In the genomic region with DNA sequence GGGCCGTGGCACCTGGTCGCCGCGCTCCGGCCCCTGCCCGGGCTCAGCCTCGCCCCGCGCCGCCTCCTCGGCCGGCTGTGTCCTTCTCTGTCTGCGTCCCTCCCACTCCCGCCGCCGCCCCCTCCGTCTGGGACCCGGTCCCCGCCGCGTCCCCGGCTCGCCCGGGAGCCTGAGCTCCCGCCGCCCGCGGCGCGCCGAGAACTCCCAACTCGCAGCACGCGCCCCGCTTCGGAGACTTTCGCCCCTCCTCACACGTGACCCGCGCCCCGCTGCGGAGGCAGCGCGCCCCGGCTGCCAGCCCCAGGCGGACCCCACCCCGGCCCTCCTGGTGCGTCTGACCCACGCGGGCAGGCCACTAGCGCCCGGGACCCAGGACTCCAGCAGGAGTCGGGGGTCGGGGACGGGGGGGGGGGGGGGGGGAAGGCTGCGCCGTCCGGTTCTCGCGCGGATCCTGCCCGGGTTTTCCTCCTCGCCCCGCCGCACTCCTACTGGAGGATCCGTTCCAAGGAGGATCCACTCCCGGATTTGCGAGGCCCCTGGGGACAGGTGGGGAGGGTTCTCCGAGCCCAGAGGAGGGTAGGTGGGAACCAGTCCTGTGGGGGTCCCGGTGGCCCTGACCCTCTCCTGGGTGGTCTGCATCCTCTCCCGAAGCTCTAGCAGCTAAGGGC, we compare ENCODE assay signal across 8 mouse cellular contexts. TPM values are rescaled to one million over a fixed set of nuclear protein-coding genes. Genes with fewer than 3 reads are reported as not detected.
DNase-seq lines count a peak whose midpoint lies in the region; ATAC-seq lines count a peak whose summit lies in the region.

No protein-coding gene starts in this region.

- H3K4me1 ChIP-seq in embryonic facial prominence, embryonic 12.5 days = peaks cover 7% of the 10 kb centered on the region; the same call in 1 of the 2 replicates
- H3K4me1 ChIP-seq in heart, embryonic 12.5 days (replicated peaks) = peaks cover 48% of the 10 kb centered on the region
- no peaks in the 10 kb centered on the region for H3K4me1 ChIP-seq in liver, embryonic 16.5 days (ENCODE audit: control insufficient read depth, low read depth, low read length)

- ATAC-seq in embryonic facial prominence, embryonic 12.5 days (ENCODE audit: insufficient number of reproducible peaks, insufficient read depth, low FRiP score, low TSS enrichment) = peak; percentile 43; the same call in 1 of the 2 replicates
- peak; percentile 16 for ATAC-seq in heart, embryonic 12.5 days (ENCODE audit: insufficient number of reproducible peaks, low FRiP score)
- ATAC-seq in liver, embryonic 16.5 days (ENCODE audit: low read depth) = no peak

- H3K9me3 ChIP-seq in embryonic facial prominence, embryonic 12.5 days = no peaks in the 10 kb centered on the region
- no peaks in the 10 kb centered on the region for H3K9me3 ChIP-seq in heart, embryonic 12.5 days (replicated peaks)
- no peaks in the 10 kb centered on the region for H3K9me3 ChIP-seq in liver, embryonic 16.5 days (replicated peaks; ENCODE audit: control insufficient read depth, low read length)

- H3K36me3 ChIP-seq in embryonic facial prominence, embryonic 12.5 days = no peaks in the 10 kb centered on the region
- H3K36me3 ChIP-seq in heart, embryonic 12.5 days = no peaks in the 10 kb centered on the region
- no peaks in the 10 kb centered on the region for H3K36me3 ChIP-seq in liver, embryonic 16.5 days (ENCODE audit: control insufficient read depth, insufficient read depth)

- peak overlapping the region; percentile 46 for H3K9ac ChIP-seq in embryonic facial prominence, embryonic 12.5 days
- H3K9ac ChIP-seq in heart, embryonic 12.5 days = peak overlapping the region; percentile 64
- no peak overlapping the region for H3K9ac ChIP-seq in liver, embryonic 16.5 days (ENCODE audit: low read depth, low read length)

- DNase-seq in cerebellum, postnatal 10 days = peak; percentile 86 to 89
- no peak for DNase-seq in cerebellum, adult 11 months
- peak; percentile 87 for DNase-seq in kidney, postnatal 10 days
- DNase-seq in ovary, postnatal 14 days (ENCODE audit: low spot score) = peak; percentile 52
- DNase-seq in urinary bladder, postnatal 4 days (ENCODE audit: low spot score in 2 of 2) = peak; percentile 48 to 70

- WGBS in embryonic facial prominence, embryonic 12.5 days = under 1% methylated on average over 53 of the region's 71 CpGs
- under 1% methylated on average over 60 of the region's 71 CpGs for WGBS in heart, embryonic 12.5 days
- under 1% methylated on average over 60 of the region's 71 CpGs for WGBS in liver, embryonic 16.5 days (ENCODE audit: insufficient replicate concordance)

- H3K4me3 ChIP-seq in embryonic facial prominence, embryonic 12.5 days = peak overlapping the region; percentile 57
- H3K4me3 ChIP-seq in heart, embryonic 12.5 days = peak overlapping the region; percentile 55
- peak overlapping the region; percentile 49 for H3K4me3 ChIP-seq in liver, embryonic 16.5 days (ENCODE audit: low read depth, low read length)

- H3K27me3 ChIP-seq in embryonic facial prominence, embryonic 12.5 days = peaks cover 97% of the 10 kb centered on the region
- H3K27me3 ChIP-seq in heart, embryonic 12.5 days (replicated peaks) = peaks cover 90% of the 10 kb centered on the region
- H3K27me3 ChIP-seq in liver, embryonic 16.5 days (ENCODE audit: control insufficient read depth, insufficient read depth, low read depth, low read length) = peaks cover 84% of the 10 kb centered on the region

- peak overlapping the region; percentile 99 for H3K4me2 ChIP-seq in embryonic facial prominence, embryonic 12.5 days (replicated peaks)
- H3K4me2 ChIP-seq in heart, embryonic 12.5 days = peak overlapping the region; percentile 100
- peak overlapping the region; percentile 68 for H3K4me2 ChIP-seq in liver, embryonic 16.5 days (ENCODE audit: low read depth, low read length)

- H3K27ac ChIP-seq in embryonic facial prominence, embryonic 12.5 days = no peak overlapping the region
- H3K27ac ChIP-seq in heart, embryonic 12.5 days (ENCODE audit: poor library complexity, severe bottlenecking) = no peak overlapping the region
- no peak overlapping the region for H3K27ac ChIP-seq in liver, embryonic 16.5 days (ENCODE audit: low read length)

RNA-seq across cellular contexts. Expression of a gene that starts 0.7 kb away (rescaled TPM):
- 0.10 TPM in 1 of 2 replicates, not detected in the other for polyA plus RNA-seq in embryonic facial prominence, embryonic 12.5 days (2016; fragmentation: Nextera tagmentation; extraction: Ambion mirVana)
- polyA plus RNA-seq in heart, embryonic 12.5 days (2016; fragmentation: Nextera tagmentation; extraction: Ambion mirVana) = 0.14 and 0.41 TPM in 2 replicates
- polyA plus RNA-seq in liver, embryonic 16.5 days (2015; fragmentation: Nextera tagmentation; extraction: Ambion mirVana) = not detected in 2 replicates

RNA-seq across cellular contexts. Expression of a gene that starts 10.5 kb away (rescaled TPM):
- polyA plus RNA-seq in embryonic facial prominence, embryonic 12.5 days (2016; fragmentation: Nextera tagmentation; extraction: Ambion mirVana) = 41.5 and 42.0 TPM in 2 replicates
- 49.6 and 51.9 TPM in 2 replicates for polyA plus RNA-seq in heart, embryonic 12.5 days (2016; fragmentation: Nextera tagmentation; extraction: Ambion mirVana)
- 5.0 and 5.2 TPM in 2 replicates for polyA plus RNA-seq in liver, embryonic 16.5 days (2015; fragmentation: Nextera tagmentation; extraction: Ambion mirVana)

RNA-seq across cellular contexts. Expression of a gene that starts 40.8 kb away (rescaled TPM):
- 72.0 and 73.1 TPM in 2 replicates for polyA plus RNA-seq in embryonic facial prominence, embryonic 12.5 days (2016; fragmentation: Nextera tagmentation; extraction: Ambion mirVana)
- polyA plus RNA-seq in heart, embryonic 12.5 days (2016; fragmentation: Nextera tagmentation; extraction: Ambion mirVana) = 37.1 and 39.9 TPM in 2 replicates
- 11.3 TPM in 2 replicates for polyA plus RNA-seq in liver, embryonic 16.5 days (2015; fragmentation: Nextera tagmentation; extraction: Ambion mirVana)

RNA-seq across cellular contexts. Expression of a gene that starts 50.4 kb away (rescaled TPM):
- 148 and 160 TPM in 2 replicates for polyA plus RNA-seq in embryonic facial prominence, embryonic 12.5 days (2016; fragmentation: Nextera tagmentation; extraction: Ambion mirVana)
- 103 and 111 TPM in 2 replicates for polyA plus RNA-seq in heart, embryonic 12.5 days (2016; fragmentation: Nextera tagmentation; extraction: Ambion mirVana)
- polyA plus RNA-seq in liver, embryonic 16.5 days (2015; fragmentation: Nextera tagmentation; extraction: Ambion mirVana) = 4.2 and 4.8 TPM in 2 replicates
